Mouse (Mus musculus): ENCODE measurements around the gene Nlrp4b. TPM values are rescaled to one million over a fixed set of nuclear protein-coding genes. Genes with fewer than 3 reads are reported as not detected.
"Not testable (repeated sequence)": the region's sequence is repeated elsewhere in the genome, so short reads cannot be mapped to it uniquely, and the experiment has no call there.

Gene Nlrp4b
- not detected for total RNA-seq (2021)
- long read RNA-seq, experiment 1, result 0 reads
- long read RNA-seq, experiment 2, result 0 reads

GRCm38 (mm10) chr7:10687489-10687888 is at the start of gene Nlrp4b:
Nlrp4b (plus strand) TSS chr7:10687789.
- DNase-seq, result no peak

- no peak for DNase-seq
Observed at GRCm38 (mm10) chr7:10754264-10754663, 66.7 kb downstream of the Nlrp4b start, which contains the start of gene Vmn1r71. Vmn1r71 (minus strand) TSS chr7:10754364.

GRCm38 (mm10) chr7:10757551-10757950 is 70.0 kb downstream of the Nlrp4b start:
- DNase-seq, result not testable (repeated sequence)

Other genes starting within 250 kb of the Nlrp4b start
- not detected for gene Vmn1r67, start 244.5 kb upstream of the Nlrp4b start, total RNA-seq (2021)
- 1 to 10 TPM; 1.5 to 1.8 TPM for gene Zik1, start 192.4 kb upstream of the Nlrp4b start, total RNA-seq (2021)
- gene Vmn1r68, start 129.3 kb upstream of the Nlrp4b start, total RNA-seq (2021), result not detected
- gene Vmn1r69, start 74.1 kb upstream of the Nlrp4b start, total RNA-seq (2021), result not detected
- not detected for gene Vmn1r70, start 56.3 kb upstream of the Nlrp4b start, total RNA-seq (2021)
- not detected for gene Vmn1r71, start 66.6 kb downstream of the Nlrp4b start, total RNA-seq (2021)
- gene Zscan4b, start 217.3 kb downstream of the Nlrp4b start, total RNA-seq (2021), result not detected

Data from heart, adult 18-20 months (tissue).